Mouse (Mus musculus): Measurements from ENCODE around the gene 1700017B05Rik.
"Not testable (repeated sequence)": the region's sequence is repeated elsewhere in the genome, so short reads cannot be mapped to it uniquely, and the experiment has no call there.

Gene 1700017B05Rik

GRCm38 (mm10) chr9:57261913-57262794 is at the start of gene 1700017B05Rik:
Gene 1700017B05Rik, minus strand, starts transcription at chr9:57262612.
- DNase-seq (ENCODE audit: low read depth, low spot score) = peak; percentile 57

- DNase-seq (ENCODE audit: low read depth, low spot score) = no peak
Observed at GRCm38 (mm10) chr9:57310895-57311294, 48.5 kb upstream of the 1700017B05Rik start.

- DNase-seq (ENCODE audit: low read depth, low spot score) = no peak
Observed at GRCm38 (mm10) chr9:57309353-57309752, 46.9 kb upstream of the 1700017B05Rik start.

- no peak for DNase-seq (ENCODE audit: low read depth, low spot score)
Observed at GRCm38 (mm10) chr9:57307456-57307855, 45.0 kb upstream of the 1700017B05Rik start.

GRCm38 (mm10) chr9:57304716-57305115 is 42.3 kb upstream of the 1700017B05Rik start:
- DNase-seq (ENCODE audit: low read depth, low spot score) = not testable (repeated sequence)

- no peak for DNase-seq (ENCODE audit: low read depth, low spot score)
Observed at GRCm38 (mm10) chr9:57304251-57304650, 41.8 kb upstream of the 1700017B05Rik start.

GRCm38 (mm10) chr9:57303356-57303755 is 40.9 kb upstream of the 1700017B05Rik start:
- DNase-seq (ENCODE audit: low read depth, low spot score) = no peak

GRCm38 (mm10) chr9:57300825-57301224 is 38.4 kb upstream of the 1700017B05Rik start:
- no peak for DNase-seq (ENCODE audit: low read depth, low spot score)

- no peak for DNase-seq (ENCODE audit: low read depth, low spot score)
Observed at GRCm38 (mm10) chr9:57299790-57300477, 37.5 kb upstream of the 1700017B05Rik start.

- no peak for DNase-seq (ENCODE audit: low read depth, low spot score)
Observed at GRCm38 (mm10) chr9:57297938-57298337, 35.5 kb upstream of the 1700017B05Rik start.

GRCm38 (mm10) chr9:57296277-57296676 is 33.9 kb upstream of the 1700017B05Rik start:
- no peak for DNase-seq (ENCODE audit: low read depth, low spot score)

GRCm38 (mm10) chr9:57295666-57296065 is 33.3 kb upstream of the 1700017B05Rik start:
- DNase-seq (ENCODE audit: low read depth, low spot score) = no peak

GRCm38 (mm10) chr9:57294905-57295304 is 32.5 kb upstream of the 1700017B05Rik start:
- DNase-seq (ENCODE audit: low read depth, low spot score) = no peak

- no peak for DNase-seq (ENCODE audit: low read depth, low spot score)
Observed at GRCm38 (mm10) chr9:57287183-57287582, 24.8 kb upstream of the 1700017B05Rik start.

- DNase-seq (ENCODE audit: low read depth, low spot score) = no peak
Observed at GRCm38 (mm10) chr9:57283311-57283710, 20.9 kb upstream of the 1700017B05Rik start.

- DNase-seq (ENCODE audit: low read depth, low spot score) = no peak
Observed at GRCm38 (mm10) chr9:57282686-57283085, 20.3 kb upstream of the 1700017B05Rik start.

GRCm38 (mm10) chr9:57281549-57281948 is 19.1 kb upstream of the 1700017B05Rik start:
- no peak for DNase-seq (ENCODE audit: low read depth, low spot score)

- DNase-seq (ENCODE audit: low read depth, low spot score) = no peak
Observed at GRCm38 (mm10) chr9:57279441-57279840, 17.0 kb upstream of the 1700017B05Rik start.

- no peak for DNase-seq (ENCODE audit: low read depth, low spot score)
Observed at GRCm38 (mm10) chr9:57278268-57278667, 15.9 kb upstream of the 1700017B05Rik start.

GRCm38 (mm10) chr9:57276311-57276710 is 13.9 kb upstream of the 1700017B05Rik start:
- DNase-seq (ENCODE audit: low read depth, low spot score) = no peak

- DNase-seq (ENCODE audit: low read depth, low spot score) = no peak
Observed at GRCm38 (mm10) chr9:57273805-57274494, 11.5 kb upstream of the 1700017B05Rik start.

Measured in embryo, embryonic 11.5 days (tissue).